Mouse (Mus musculus): ENCODE measurements around the gene Nr5a1. TPM values are rescaled to one million over a fixed set of nuclear protein-coding genes. Genes with fewer than 3 reads are reported as not detected.

The Nr5a1 gene
- 0.09 and 0.16 TPM in 2 replicates for polyA plus RNA-seq (2012; rRNA removed)

DNA sequence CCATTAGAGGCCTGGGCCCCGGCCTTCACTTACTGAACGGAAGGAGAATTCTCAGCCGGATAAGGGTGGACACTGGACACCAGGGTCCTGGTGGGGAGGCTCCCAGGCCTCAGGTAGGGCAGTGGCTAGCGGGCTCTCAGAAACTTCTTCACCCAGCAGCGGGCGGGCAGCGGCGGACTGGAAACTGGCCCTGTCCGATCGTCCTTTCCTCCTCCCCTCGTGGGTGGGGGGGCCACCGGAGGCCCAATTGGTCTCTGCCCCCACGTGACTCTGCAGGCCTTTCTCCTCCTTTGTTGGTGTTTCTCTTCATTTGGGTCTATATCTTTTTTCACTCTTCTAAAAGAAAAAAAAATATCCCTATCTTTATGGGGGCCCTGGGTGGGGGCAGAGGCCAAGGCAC is at the start of gene Nr5a1:
Gene Nr5a1, minus strand, starts transcription at position 219 of the 400 bp plus-strand sequence.

DNA sequence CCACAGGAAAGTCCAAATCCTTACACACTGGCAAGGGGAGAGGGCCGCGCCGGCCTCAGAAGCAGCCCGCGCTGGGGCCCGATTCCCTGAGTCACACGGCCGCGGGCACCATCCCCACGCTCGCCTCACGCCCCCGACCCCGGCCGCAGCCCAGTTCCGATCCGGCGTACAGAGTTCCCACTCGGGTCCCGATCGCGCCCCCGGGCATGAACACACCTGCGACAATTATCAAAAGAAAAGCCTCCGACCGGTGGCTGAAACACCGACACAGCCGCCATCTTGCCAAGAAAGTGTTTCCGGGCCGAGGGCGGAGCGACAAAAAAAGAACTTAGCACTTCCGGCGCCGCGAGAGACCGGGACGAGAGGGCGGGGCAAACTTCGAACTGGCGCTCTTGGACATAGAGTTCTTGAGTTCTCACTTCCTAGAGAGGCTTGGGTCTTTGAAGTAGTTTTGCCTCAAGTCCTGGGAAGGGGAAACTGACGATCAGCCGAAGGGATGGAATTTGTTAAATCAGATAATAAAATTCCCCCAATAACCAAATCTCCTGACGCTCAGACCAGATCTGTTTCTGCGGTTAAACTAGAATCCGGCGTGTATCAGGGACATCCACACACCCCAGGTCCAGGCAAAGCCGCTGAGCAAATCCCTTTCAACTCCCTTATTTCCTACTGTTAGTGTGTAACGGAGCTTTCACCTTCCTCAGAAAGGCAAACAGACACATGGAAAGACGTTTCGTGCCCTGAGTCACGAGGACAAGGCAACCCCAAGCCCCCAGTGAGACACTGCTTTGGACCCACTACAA is 70.5 kb downstream of the Nr5a1 start, which contains the start of gene Psmb7:
Gene Psmb7, minus strand, starts transcription at position 463 of the 803 bp plus-strand sequence.

Other genes starting within 250 kb of the Nr5a1 start
- gene Nek6, start 202.9 kb downstream of the Nr5a1 start, polyA plus RNA-seq (2012; rRNA removed) = 18.1 and 19.6 TPM in 2 replicates
- 11.1 and 15.7 TPM in 2 replicates for gene Psmb7, start 70.5 kb downstream of the Nr5a1 start, polyA plus RNA-seq (2012; rRNA removed)
- gene Nr6a1, start 213.1 kb upstream of the Nr5a1 start, polyA plus RNA-seq (2012; rRNA removed) = 1.0 and 1.2 TPM in 2 replicates
- 0.98 and 1.6 TPM in 2 replicates for gene Olfml2a, start 217.4 kb upstream of the Nr5a1 start, polyA plus RNA-seq (2012; rRNA removed)